Mouse (Mus musculus): ENCODE results near the gene Efnb2. TPM values are rescaled to one million over a fixed set of nuclear protein-coding genes. Genes with fewer than 3 reads are reported as not detected.

Efnb2 gene
- total RNA-seq, 1 experiment from 2014 or later: 0.19 TPM

- no peak for ATAC-seq (replicated peaks; ENCODE audit: insufficient number of reproducible peaks, low FRiP score, low TSS enrichment, poor library complexity, severe bottlenecking)
Measured at GRCm38 (mm10) chr8:8657692-8658355, 3.2 kb downstream of the Efnb2 start.

GRCm38 (mm10) chr8:8656578-8657441 lies 4.2 kb downstream of the Efnb2 start:
- no peak for ATAC-seq (replicated peaks; ENCODE audit: insufficient number of reproducible peaks, low FRiP score, low TSS enrichment, poor library complexity, severe bottlenecking)

- ATAC-seq (replicated peaks; ENCODE audit: insufficient number of reproducible peaks, low FRiP score, low TSS enrichment, poor library complexity, severe bottlenecking): no peak
Measured at GRCm38 (mm10) chr8:8655346-8656340, 5.4 kb downstream of the Efnb2 start.

DNA sequence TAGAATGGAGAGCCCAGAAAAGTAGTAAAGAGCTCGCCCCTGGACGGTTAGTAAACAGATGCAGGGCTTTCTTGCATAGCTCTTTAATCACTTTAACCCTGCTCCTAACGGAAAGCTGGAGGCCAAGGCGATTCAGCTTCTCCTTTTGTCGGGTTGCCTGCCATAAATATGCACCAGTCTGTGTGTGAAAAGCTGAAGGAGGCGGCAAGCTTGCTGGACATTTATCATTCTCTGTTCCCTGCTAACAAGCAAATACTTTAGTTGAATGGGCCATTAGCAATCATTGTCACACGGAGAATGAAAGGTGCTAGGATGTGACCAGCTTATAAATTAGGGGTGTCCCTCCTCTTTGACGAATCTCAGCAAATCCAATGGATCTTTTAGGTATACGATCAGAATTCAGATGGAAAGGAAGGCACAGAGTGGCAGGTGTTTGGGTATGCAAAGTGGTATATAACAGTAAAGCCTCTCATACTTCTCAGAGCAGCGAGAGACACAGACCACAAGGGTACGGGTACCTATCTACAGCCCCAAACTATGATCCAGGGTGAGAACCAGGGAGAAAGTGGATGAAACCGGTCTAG lies 7.0 kb downstream of the Efnb2 start:
- no peak for ATAC-seq (replicated peaks; ENCODE audit: insufficient number of reproducible peaks, low FRiP score, low TSS enrichment, poor library complexity, severe bottlenecking)

- ATAC-seq (replicated peaks; ENCODE audit: insufficient number of reproducible peaks, low FRiP score, low TSS enrichment, poor library complexity, severe bottlenecking): no peak
Measured at GRCm38 (mm10) chr8:8653343-8653742, 7.7 kb downstream of the Efnb2 start.

DNA sequence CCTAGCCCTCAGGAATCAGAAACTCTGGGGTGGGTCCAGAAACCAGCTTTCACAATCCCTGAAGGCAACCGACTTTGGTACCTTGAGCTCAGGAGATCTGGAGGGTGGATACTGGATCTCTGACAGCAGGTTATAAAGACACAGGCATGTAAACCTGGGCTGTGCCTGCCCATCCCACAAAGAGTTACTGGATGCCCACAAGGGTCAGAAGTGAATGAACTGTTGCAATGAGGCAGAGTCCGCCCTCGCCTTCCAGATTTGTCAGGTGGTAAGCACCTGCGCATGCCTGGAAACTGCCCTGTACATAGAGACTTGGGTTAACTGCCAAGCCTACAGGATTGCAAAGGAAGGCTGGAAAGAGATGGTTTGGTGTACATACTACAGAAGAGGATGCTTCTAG lies 8.7 kb downstream of the Efnb2 start:
- no peak for ATAC-seq (replicated peaks; ENCODE audit: insufficient number of reproducible peaks, low FRiP score, low TSS enrichment, poor library complexity, severe bottlenecking)

- ATAC-seq (replicated peaks; ENCODE audit: insufficient number of reproducible peaks, low FRiP score, low TSS enrichment, poor library complexity, severe bottlenecking): no peak
Measured at GRCm38 (mm10) chr8:8649944-8650343, 11.1 kb downstream of the Efnb2 start.

- no peak for ATAC-seq (replicated peaks; ENCODE audit: insufficient number of reproducible peaks, low FRiP score, low TSS enrichment, poor library complexity, severe bottlenecking)
Measured at GRCm38 (mm10) chr8:8649536-8649935, 11.5 kb downstream of the Efnb2 start.

- no peak for ATAC-seq (replicated peaks; ENCODE audit: insufficient number of reproducible peaks, low FRiP score, low TSS enrichment, poor library complexity, severe bottlenecking)
Measured at GRCm38 (mm10) chr8:8648686-8649085, 12.4 kb downstream of the Efnb2 start.

DNA sequence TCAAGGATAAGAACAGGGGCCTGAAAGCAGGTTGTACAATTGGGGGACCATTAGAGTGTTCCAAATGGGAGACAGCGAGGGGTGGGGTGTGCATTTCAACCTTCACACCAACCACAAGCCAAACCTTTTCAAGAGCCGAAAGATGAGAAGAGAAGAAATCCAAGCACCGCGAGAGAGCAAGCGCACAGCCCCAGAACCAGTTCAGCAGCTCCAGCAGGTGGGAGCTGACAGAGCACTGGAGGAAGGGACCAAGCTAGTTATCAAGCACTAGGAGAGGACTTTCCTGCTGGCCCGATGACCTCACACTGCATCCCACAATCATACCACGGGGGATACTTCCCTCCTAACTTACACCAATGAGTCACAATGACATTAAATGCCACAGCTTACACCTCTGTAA lies 13.2 kb downstream of the Efnb2 start:
- ATAC-seq (replicated peaks; ENCODE audit: insufficient number of reproducible peaks, low FRiP score, low TSS enrichment, poor library complexity, severe bottlenecking): no peak

- no peak for ATAC-seq (replicated peaks; ENCODE audit: insufficient number of reproducible peaks, low FRiP score, low TSS enrichment, poor library complexity, severe bottlenecking)
Measured at GRCm38 (mm10) chr8:8647319-8647718, 13.7 kb downstream of the Efnb2 start.

- no peak for ATAC-seq (replicated peaks; ENCODE audit: insufficient number of reproducible peaks, low FRiP score, low TSS enrichment, poor library complexity, severe bottlenecking)
Measured at GRCm38 (mm10) chr8:8644160-8644915, 16.7 kb downstream of the Efnb2 start.

DNA sequence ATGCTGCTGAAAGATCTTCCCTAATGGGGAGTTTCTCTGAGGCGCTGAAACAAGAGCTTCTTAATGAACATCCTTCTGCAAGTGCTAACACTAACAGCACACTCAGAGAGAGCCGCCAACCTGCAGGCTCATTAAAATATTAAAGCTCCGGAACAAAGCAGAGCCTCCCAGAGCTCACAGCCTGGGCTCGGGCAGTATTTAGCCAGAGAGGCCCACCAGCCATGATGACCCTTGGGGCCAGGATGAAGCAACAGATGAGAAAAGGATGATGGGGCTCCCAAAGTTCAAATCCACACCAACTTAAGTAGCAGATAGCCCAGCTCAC lies 20.8 kb downstream of the Efnb2 start:
- ATAC-seq (replicated peaks; ENCODE audit: insufficient number of reproducible peaks, low FRiP score, low TSS enrichment, poor library complexity, severe bottlenecking): no peak

GRCm38 (mm10) chr8:8639569-8640263 lies 21.3 kb downstream of the Efnb2 start:
- ATAC-seq (replicated peaks; ENCODE audit: insufficient number of reproducible peaks, low FRiP score, low TSS enrichment, poor library complexity, severe bottlenecking): no peak

- ATAC-seq (replicated peaks; ENCODE audit: insufficient number of reproducible peaks, low FRiP score, low TSS enrichment, poor library complexity, severe bottlenecking): no peak
Measured at GRCm38 (mm10) chr8:8631394-8631793, 29.6 kb downstream of the Efnb2 start.

GRCm38 (mm10) chr8:8624017-8624416 lies 37.0 kb downstream of the Efnb2 start:
- ATAC-seq (replicated peaks; ENCODE audit: insufficient number of reproducible peaks, low FRiP score, low TSS enrichment, poor library complexity, severe bottlenecking): no peak

GRCm38 (mm10) chr8:8623486-8623885 lies 37.6 kb downstream of the Efnb2 start:
- ATAC-seq (replicated peaks; ENCODE audit: insufficient number of reproducible peaks, low FRiP score, low TSS enrichment, poor library complexity, severe bottlenecking): no peak

DNA sequence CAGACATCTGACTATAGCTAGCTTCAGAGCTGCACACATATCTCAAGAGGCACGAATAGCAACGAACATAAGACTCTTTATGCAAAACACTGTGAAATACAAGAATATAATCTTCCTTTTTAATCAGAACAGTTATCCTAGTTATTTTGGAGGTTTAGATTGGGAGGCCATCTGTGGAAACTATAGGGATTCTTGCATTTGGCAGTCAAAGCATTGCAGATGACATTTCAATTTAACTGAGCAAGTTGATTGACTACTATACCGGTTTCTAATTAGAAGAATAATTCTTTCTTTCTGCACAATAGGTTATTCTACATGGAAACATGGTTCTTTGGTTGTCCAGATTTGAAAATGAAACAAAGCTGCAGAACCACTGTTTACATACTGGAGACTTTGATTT lies 38.6 kb downstream of the Efnb2 start:
- ATAC-seq (replicated peaks; ENCODE audit: insufficient number of reproducible peaks, low FRiP score, low TSS enrichment, poor library complexity, severe bottlenecking): no peak
